Mouse (Mus musculus) erythroid progenitor cell, adult 5-6 weeks (primary cell): ENCODE data around the gene Grpel1. TPM values are rescaled to one million over a fixed set of nuclear protein-coding genes. Genes with fewer than 3 reads are reported as not detected.

Source experiments
- ATAC-seq: replicated peaks from 2 replicates; pipeline ENCODE4 v1.8.0; 2016; ENCODE audit warnings: moderate number of reproducible peaks, mild to moderate bottlenecking, moderate TSS enrichment, inconsistent platforms; ENCODE audit not compliant: poor library complexity, low FRiP score, severe bottlenecking
- total RNA-seq, 2 experiments: library from RNA; stranded (forward) in 1 of 2; stranded (reverse) in 1 of 2; fragments of 150-400 nt in 1 of 2; fragments of 186-747, 209-891 nt in 1 of 2; gene quantifications; 2 replicates each; pipeline versions ENCODE4 v1.2.3 to v1.2.4; 2015 to 2017; ENCODE audit warnings: low replicate concordance in 2 of 2

The Grpel1 gene
- total RNA-seq, 2 experiments from 2014 or later = 12.8 to 13.8 TPM

DNA sequence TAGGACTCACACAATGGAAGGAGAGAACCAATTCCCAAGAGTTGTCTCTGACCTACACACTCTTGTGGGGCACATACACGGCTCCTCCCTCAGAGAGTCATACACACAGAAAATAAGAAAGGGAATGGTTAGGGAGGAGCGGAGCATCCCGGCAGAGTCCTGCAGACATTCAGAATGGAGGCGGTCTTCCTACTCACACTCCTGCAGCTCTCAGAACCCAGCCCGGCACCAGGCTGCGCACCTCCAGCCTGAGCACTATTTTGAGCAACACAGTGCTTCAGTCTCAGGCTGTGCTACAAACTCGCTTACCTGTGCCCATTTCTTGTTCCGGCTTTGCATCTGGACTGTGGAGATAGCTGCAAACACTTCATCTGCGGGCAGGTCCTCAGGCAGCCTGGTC lies 29.9 kb downstream of the Grpel1 start:
- ATAC-seq = no peak

DNA sequence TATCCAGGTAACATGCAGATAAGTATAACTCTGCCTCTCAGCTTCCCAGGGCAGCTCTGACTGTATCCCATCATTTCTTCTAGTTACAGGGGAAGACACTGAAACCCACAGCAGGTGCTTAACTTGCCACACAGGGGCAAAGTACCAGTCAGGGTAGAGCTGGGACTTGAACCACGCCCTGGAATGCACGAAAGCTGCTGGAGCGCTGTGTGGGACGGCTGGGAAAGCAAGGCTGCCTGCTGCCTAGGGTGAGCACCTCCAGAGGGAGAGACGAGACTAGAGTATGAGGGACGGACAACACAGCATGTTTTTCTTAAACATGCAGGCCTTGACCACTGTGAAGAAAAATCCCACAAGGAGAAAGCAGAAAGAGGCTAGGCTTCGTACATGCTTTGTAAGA lies 40.4 kb downstream of the Grpel1 start:
- ATAC-seq = no peak

- no peak for ATAC-seq
These were observed 40.8 kb downstream of the Grpel1 start for GRCm38 (mm10) chr5:36505643-36506042.

- ATAC-seq = no peak
These were observed 43.6 kb downstream of the Grpel1 start for GRCm38 (mm10) chr5:36508351-36508750.

DNA sequence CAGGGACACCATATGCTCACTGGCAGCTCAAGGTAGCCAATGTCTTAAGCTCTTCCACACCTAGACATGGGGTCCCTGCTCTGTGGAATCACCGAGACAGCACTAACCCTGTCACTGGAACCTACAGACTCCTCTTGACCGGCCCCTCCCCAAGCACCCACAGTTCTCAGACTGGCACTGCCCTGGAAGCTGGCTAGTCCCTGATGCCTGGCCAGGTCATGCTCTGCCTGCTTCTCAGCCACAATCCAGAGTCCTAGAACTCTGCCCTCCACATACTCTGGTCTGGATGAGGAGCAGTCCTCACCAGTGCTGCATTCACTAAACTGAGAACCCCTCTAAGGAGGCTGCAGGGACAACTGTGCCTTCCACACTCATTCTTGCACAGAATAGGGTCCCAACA lies 46.2 kb downstream of the Grpel1 start:
- ATAC-seq = no peak

DNA sequence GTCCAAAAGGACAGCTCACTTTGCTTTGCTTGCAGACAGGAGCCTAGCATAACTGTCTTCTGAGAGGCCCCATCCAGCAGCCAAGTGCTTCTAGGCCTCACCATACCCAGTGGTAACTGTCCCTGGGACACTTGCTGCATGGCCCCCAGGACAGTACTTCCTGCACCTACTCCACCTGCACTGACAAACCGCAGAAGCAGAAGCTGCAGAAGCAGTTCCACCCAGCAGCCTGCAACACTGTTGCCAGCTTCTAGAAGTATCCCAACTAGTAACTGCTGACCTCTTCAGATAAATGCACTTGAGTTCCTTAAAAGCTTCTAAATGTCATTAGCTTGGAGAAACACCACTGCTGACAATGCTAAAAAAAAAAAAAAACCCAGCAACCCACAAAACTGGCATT lies 50.3 kb downstream of the Grpel1 start:
- ATAC-seq = no peak

GRCm38 (mm10) chr5:36515558-36515957 lies 50.8 kb downstream of the Grpel1 start:
- ATAC-seq = no peak

- no peak for ATAC-seq
These were observed 52.8 kb downstream of the Grpel1 start for GRCm38 (mm10) chr5:36517596-36517995.

GRCm38 (mm10) chr5:36519751-36520150 lies 55.0 kb downstream of the Grpel1 start:
- ATAC-seq = no peak

DNA sequence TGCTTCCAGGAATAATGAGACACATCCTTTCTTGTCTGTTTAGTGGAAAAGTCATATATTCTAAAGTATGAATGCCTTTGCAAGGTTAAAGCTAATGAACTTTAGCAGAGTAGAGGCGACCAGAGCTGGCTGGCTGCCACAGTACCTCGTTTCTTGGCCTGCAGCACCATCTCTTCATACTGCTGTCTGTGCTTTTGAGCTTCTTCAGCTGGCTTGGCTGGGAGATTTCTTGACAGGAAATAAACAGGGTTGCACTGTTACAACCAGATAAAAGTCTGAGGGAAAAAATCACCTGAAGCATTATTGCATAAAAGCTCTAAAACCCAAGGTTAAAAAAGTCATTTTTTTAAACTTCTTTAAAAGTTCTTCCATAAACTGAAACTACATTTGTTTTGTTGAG lies 58.0 kb downstream of the Grpel1 start:
- no peak for ATAC-seq

GRCm38 (mm10) chr5:36523219-36523703 lies 58.5 kb downstream of the Grpel1 start:
- no peak for ATAC-seq

Other genes starting within 250 kb of the Grpel1 start
- 5.4 TPM in 1 of 2 replicates, not detected in the other for gene Sorcs2, start 66.9 kb upstream of the Grpel1 start, total RNA-seq (2015; ENCODE audit: low replicate concordance)
- 0.39 and 2.2 TPM in 2 replicates for gene Sorcs2, start 66.9 kb upstream of the Grpel1 start, total RNA-seq (2017; ENCODE audit: low replicate concordance)
- gene Tada2b, start 19.3 kb downstream of the Grpel1 start, total RNA-seq (2015; ENCODE audit: low replicate concordance) = 10.5 and 13.8 TPM in 2 replicates
- 7.6 and 16.3 TPM in 2 replicates for gene Tada2b, start 19.3 kb downstream of the Grpel1 start, total RNA-seq (2017; ENCODE audit: low replicate concordance)
- 1.7 and 2.9 TPM in 2 replicates for gene Ccdc96, start 19.6 kb downstream of the Grpel1 start, total RNA-seq (2015; ENCODE audit: low replicate concordance)
- gene Ccdc96, start 19.6 kb downstream of the Grpel1 start, total RNA-seq (2017; ENCODE audit: low replicate concordance) = 1.8 and 2.7 TPM in 2 replicates
- gene Tbc1d14, start 128.3 kb downstream of the Grpel1 start, total RNA-seq (2015; ENCODE audit: low replicate concordance) = 13.0 and 16.9 TPM in 2 replicates
- 17.2 and 21.9 TPM in 2 replicates for gene Tbc1d14, start 128.3 kb downstream of the Grpel1 start, total RNA-seq (2017; ENCODE audit: low replicate concordance)
- gene D5Ertd579e, start 231.0 kb downstream of the Grpel1 start, total RNA-seq (2015; ENCODE audit: low replicate concordance) = 139 and 143 TPM in 2 replicates
- gene D5Ertd579e, start 231.0 kb downstream of the Grpel1 start, total RNA-seq (2017; ENCODE audit: low replicate concordance) = 235 and 242 TPM in 2 replicates